Mouse (Mus musculus) frontal cortex, adult 2 months (tissue): ENCODE data around the gene Hba-a1. TPM values are rescaled to one million over a fixed set of nuclear protein-coding genes. Genes with fewer than 3 reads are reported as not detected.
"Not testable (repeated sequence)": the region's sequence is repeated elsewhere in the genome, so short reads cannot be mapped to it uniquely, and the experiment has no call there.

ENCODE experiments used
- DNase-seq, 2 experiments: peaks; one replicate each; pipeline ENCODE4 v3.0.0; 2022; ENCODE audit warnings: low spot score in 1 of 2; ENCODE audit errors: extremely low spot score in 1 of 2
- polyA plus RNA-seq: library from polyadenylated mRNA; depleted of rRNA; stranded (reverse); fragments of >200 nt; gene quantifications from 2 replicates; pipeline ENCODE4 v1.2.3, GENCODE M21; 2012

Hba-a1 gene
- polyA plus RNA-seq, 1 experiment: 138 TPM

GRCm38 (mm10) chr11:32256566-32256965, 26.7 kb upstream of the Hba-a1 start:
- DNase-seq: no peak

- DNase-seq: no peak
These were observed 20.5 kb upstream of the Hba-a1 start for GRCm38 (mm10) chr11:32262674-32263415.

- no peak for DNase-seq
These were observed 18.1 kb upstream of the Hba-a1 start for GRCm38 (mm10) chr11:32265117-32265738.

- no peak for DNase-seq
These were observed 17.1 kb upstream of the Hba-a1 start for GRCm38 (mm10) chr11:32266194-32266593.

- DNase-seq: no peak
These were observed 16.5 kb upstream of the Hba-a1 start for GRCm38 (mm10) chr11:32266776-32267175.

GRCm38 (mm10) chr11:32267188-32267884, 16.0 kb upstream of the Hba-a1 start, which contains the start of gene Nprl3:
Gene Nprl3 (minus strand): TSS chr11:32267707.
- peak; percentile 89 to 96 for DNase-seq

- no peak for DNase-seq
These were observed 15.3 kb upstream of the Hba-a1 start for GRCm38 (mm10) chr11:32267964-32268363.

GRCm38 (mm10) chr11:32268952-32269351, 14.4 kb upstream of the Hba-a1 start:
- no peak for DNase-seq

GRCm38 (mm10) chr11:32271178-32271577, 12.1 kb upstream of the Hba-a1 start:
- DNase-seq: no peak

- no peak for DNase-seq
These were observed 7.0 kb upstream of the Hba-a1 start, which contains the start of gene Hba-x for GRCm38 (mm10) chr11:32276347-32276746. Gene Hba-x (plus strand): TSS chr11:32276400.

GRCm38 (mm10) chr11:32277736-32278457, 5.4 kb upstream of the Hba-a1 start:
- no peak for DNase-seq

- no peak for DNase-seq
These were observed 4.8 kb upstream of the Hba-a1 start for GRCm38 (mm10) chr11:32278458-32278957.

- no peak for DNase-seq
These were observed 2.7 kb upstream of the Hba-a1 start for GRCm38 (mm10) chr11:32280646-32281045.

GRCm38 (mm10) chr11:32281416-32282144, 1.7 kb upstream of the Hba-a1 start:
- DNase-seq: no peak

GRCm38 (mm10) chr11:32284582-32284981, 1.3 kb downstream of the Hba-a1 start:
- not testable (repeated sequence) for DNase-seq

GRCm38 (mm10) chr11:32285031-32285775, 1.9 kb downstream of the Hba-a1 start:
- DNase-seq: no peak

- DNase-seq: not testable (repeated sequence)
These were observed 2.6 kb downstream of the Hba-a1 start for GRCm38 (mm10) chr11:32285887-32286286.

- DNase-seq: peak; percentile 52 to 86
These were observed 3.6 kb downstream of the Hba-a1 start, which contains the start of gene Hbq1b for GRCm38 (mm10) chr11:32286695-32287492. Gene Hbq1b (plus strand): TSS chr11:32286965.
